Mouse (Mus musculus): ENCODE data around the gene Mrps21.
"Not testable (repeated sequence)": the region's sequence is repeated elsewhere in the genome, so short reads cannot be mapped to it uniquely, and the experiment has no call there.

Mrps21 gene

GRCm38 (mm10) chr3:95891211-95892065, 20.1 kb upstream of the Mrps21 start, which contains the start of gene BC028528:
BC028528 (minus strand) TSS chr3:95892005.
- no peak for DNase-seq (ENCODE audit: low spot score)

GRCm38 (mm10) chr3:95889664-95890063, 18.3 kb upstream of the Mrps21 start:
- no peak for DNase-seq (ENCODE audit: low spot score)

GRCm38 (mm10) chr3:95887596-95887995, 16.3 kb upstream of the Mrps21 start:
- no peak for DNase-seq (ENCODE audit: low spot score)

- DNase-seq (ENCODE audit: low spot score) = no peak
Observed at GRCm38 (mm10) chr3:95884400-95884799, 13.1 kb upstream of the Mrps21 start.

- no peak for DNase-seq (ENCODE audit: low spot score)
Observed at GRCm38 (mm10) chr3:95882816-95883425, 11.6 kb upstream of the Mrps21 start.

- peak; percentile 86 for DNase-seq (ENCODE audit: low spot score)
Observed at GRCm38 (mm10) chr3:95881979-95882815, 10.9 kb upstream of the Mrps21 start, which contains the start of gene Ciart. Ciart (minus strand) TSS chr3:95882251.

GRCm38 (mm10) chr3:95879063-95879462, 7.7 kb upstream of the Mrps21 start:
- DNase-seq (ENCODE audit: low spot score) = no peak

- DNase-seq (ENCODE audit: low spot score) = no peak
Observed at GRCm38 (mm10) chr3:95872048-95872447, 729 bp upstream of the Mrps21 start.

- DNase-seq (ENCODE audit: low spot score) = no peak
Observed at GRCm38 (mm10) chr3:95870976-95871375, 343 bp downstream of the Mrps21 start.

GRCm38 (mm10) chr3:95867408-95867807, 3.9 kb downstream of the Mrps21 start:
- DNase-seq (ENCODE audit: low spot score) = no peak

GRCm38 (mm10) chr3:95866071-95866470, 5.2 kb downstream of the Mrps21 start:
- DNase-seq (ENCODE audit: low spot score) = no peak

- DNase-seq (ENCODE audit: low spot score) = no peak
Observed at GRCm38 (mm10) chr3:95865571-95865970, 5.7 kb downstream of the Mrps21 start.

- DNase-seq (ENCODE audit: low spot score) = no peak
Observed at GRCm38 (mm10) chr3:95865050-95865449, 6.3 kb downstream of the Mrps21 start.

GRCm38 (mm10) chr3:95863578-95863977, 7.7 kb downstream of the Mrps21 start:
- DNase-seq (ENCODE audit: low spot score) = no peak

GRCm38 (mm10) chr3:95861796-95862195, 9.5 kb downstream of the Mrps21 start:
- no peak for DNase-seq (ENCODE audit: low spot score)

GRCm38 (mm10) chr3:95861216-95861615, 10.1 kb downstream of the Mrps21 start:
- no peak for DNase-seq (ENCODE audit: low spot score)

- no peak for DNase-seq (ENCODE audit: low spot score)
Observed at GRCm38 (mm10) chr3:95860323-95860722, 11.0 kb downstream of the Mrps21 start.

GRCm38 (mm10) chr3:95858278-95858677, 13.0 kb downstream of the Mrps21 start:
- DNase-seq (ENCODE audit: low spot score) = not testable (repeated sequence)

- not testable (repeated sequence) for DNase-seq (ENCODE audit: low spot score)
Observed at GRCm38 (mm10) chr3:95857050-95857449, 14.3 kb downstream of the Mrps21 start.

GRCm38 (mm10) chr3:95856115-95856514, 15.2 kb downstream of the Mrps21 start:
- DNase-seq (ENCODE audit: low spot score) = no peak

- DNase-seq (ENCODE audit: low spot score) = peak; percentile 88
Observed at GRCm38 (mm10) chr3:95855502-95856089, 15.7 kb downstream of the Mrps21 start, which contains the start of gene Prpf3. Prpf3 (minus strand) TSS chr3:95855885.

GRCm38 (mm10) chr3:95851317-95851716, 20.0 kb downstream of the Mrps21 start:
- DNase-seq (ENCODE audit: low spot score) = no peak

All from ovary, postnatal 10 days (tissue).